Mouse (Mus musculus) CD8-positive naive resting alpha-beta T cell, adult 2 months (primary cell): Measurements from ENCODE around the gene Foxf1.

Experiments
- DNase-seq, 2 experiments: peaks; one replicate each; pipeline ENCODE4 v3.0.0; 2022; ENCODE audit warnings: low read depth in 2 of 2, low spot score in 2 of 2

The Foxf1 gene

GRCm38 (mm10) chr8:121129265-121129940 lies 45.2 kb downstream of the Foxf1 start:
- DNase-seq: no peak

- no peak for DNase-seq
These were observed 46.3 kb downstream of the Foxf1 start for GRCm38 (mm10) chr8:121130522-121130921.

GRCm38 (mm10) chr8:121132961-121133513 lies 48.9 kb downstream of the Foxf1 start:
- no peak for DNase-seq

- no peak for DNase-seq
These were observed 49.9 kb downstream of the Foxf1 start for GRCm38 (mm10) chr8:121134102-121134501.

- DNase-seq: no peak
These were observed 50.3 kb downstream of the Foxf1 start for GRCm38 (mm10) chr8:121134512-121134911.

- no peak for DNase-seq
These were observed 52.7 kb downstream of the Foxf1 start for GRCm38 (mm10) chr8:121136856-121137255.
